Mouse (Mus musculus) kidney, postnatal 25 days (tissue): ENCODE data around the gene Ap3d1.

ENCODE experiments used
- DNase-seq, 2 experiments: peaks; one replicate each; pipeline ENCODE4 v3.0.0; 2021; ENCODE audit warnings: mixed read lengths in 2 of 2

The Ap3d1 gene

DNA sequence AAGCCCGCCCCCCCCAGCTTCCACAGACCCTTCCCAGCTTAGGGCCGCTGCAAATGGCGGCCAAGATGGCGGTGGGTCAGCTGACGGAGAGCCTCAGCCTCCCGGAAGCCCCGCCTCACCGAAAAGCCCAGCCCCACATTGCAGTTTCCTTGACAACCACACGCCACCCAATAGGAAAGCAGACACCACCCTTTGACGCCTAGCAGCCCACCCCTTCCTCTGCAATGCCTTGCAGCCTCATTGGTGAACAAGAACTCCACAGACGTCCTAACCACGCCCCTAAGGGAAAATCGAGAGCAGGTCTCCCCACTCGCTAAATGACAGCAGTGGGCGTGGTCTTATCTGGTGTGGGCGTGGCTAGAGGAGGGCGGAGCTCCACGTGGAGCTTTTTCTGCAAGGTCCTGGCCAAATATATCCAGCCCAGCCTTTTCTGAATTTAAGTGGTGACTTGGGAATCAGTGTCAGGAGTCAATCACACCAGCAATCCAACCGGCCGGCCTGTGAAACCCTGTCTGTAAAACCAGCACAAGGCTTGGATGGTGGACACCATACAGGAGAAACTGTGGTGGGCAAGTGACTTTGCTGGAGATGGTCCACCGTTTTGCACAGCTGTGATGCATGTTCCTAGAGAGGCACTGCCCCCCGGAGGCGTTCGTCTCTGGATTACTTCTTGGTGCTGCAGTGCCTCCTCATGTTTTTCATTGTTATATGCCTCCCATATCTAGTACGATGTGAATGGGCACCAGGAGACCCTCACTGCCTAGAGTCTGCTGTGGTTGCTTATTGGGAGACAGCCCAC is at the start of gene Ap3d1:
Gene Ap3d1, minus strand, starts transcription at position 85 of the 799 bp plus-strand sequence.
- peak; percentile 99 to 100 for DNase-seq

DNA sequence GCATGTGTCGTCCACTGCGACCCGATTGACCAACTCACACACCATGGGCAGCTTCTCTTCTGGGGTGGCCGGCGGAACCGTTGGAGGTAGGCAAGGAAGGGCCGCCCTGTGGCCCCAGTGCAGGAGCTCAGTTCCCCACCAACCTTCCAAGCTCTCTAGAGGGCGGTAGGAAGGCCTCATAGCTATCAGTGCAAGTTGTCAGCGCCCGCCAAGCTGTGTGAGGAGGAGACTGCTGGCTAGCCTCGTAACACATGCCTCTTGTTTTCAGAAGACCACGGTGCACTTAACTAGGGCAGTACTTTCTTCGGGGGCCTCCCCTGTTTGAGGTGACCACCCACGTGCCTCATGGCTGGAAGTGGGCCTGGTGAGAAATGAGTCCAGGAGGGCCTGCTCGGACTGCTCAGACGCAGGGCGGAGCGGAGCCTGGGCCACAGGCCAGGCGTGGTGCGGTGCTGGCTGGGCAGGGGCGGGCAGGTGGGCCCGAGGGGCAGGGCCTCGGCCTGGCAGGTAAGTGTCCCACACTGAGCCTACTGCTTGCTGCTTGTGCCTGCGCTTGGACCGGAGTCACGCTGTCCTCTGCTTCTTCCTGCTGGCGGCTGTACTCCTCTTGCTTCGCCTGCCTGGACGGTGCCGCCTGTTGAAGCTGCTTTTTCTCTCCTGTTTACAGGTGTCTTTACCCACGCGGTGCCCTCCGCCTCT is 49.6 kb upstream of the Ap3d1 start:
- DNase-seq, result no peak

DNA sequence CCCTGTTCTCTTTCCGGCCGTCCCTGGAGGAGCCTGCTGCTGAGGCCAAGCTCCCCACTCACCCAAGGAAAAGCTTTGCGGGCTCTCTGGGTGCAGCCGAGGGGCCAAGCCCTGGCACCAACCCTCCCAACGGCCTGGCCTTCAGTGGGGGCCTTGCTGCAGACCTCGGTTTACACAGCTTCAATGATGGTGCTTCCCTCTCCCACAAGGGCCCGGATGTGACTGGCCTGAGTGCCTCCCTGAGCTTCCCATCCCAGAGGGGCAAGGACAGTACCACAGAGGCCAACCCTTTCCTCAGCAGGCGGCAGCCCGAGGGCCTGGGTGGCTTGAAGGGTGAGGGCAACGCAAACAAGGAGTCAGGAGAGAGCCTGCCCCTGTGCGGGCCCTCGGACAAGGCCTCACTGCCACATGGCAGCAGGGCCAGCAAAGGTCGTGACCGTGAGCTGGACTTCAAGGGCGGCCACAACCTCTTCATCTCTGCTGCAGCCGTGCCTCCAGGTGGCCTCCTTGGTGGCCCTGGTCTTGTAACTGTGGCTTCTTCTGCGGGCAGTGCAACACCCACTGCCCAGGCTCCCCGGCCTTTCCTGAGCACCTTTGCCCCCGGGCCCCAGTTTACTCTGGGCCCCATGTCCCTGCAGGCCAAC is 48.8 kb upstream of the Ap3d1 start:
- DNase-seq, result no peak

DNA sequence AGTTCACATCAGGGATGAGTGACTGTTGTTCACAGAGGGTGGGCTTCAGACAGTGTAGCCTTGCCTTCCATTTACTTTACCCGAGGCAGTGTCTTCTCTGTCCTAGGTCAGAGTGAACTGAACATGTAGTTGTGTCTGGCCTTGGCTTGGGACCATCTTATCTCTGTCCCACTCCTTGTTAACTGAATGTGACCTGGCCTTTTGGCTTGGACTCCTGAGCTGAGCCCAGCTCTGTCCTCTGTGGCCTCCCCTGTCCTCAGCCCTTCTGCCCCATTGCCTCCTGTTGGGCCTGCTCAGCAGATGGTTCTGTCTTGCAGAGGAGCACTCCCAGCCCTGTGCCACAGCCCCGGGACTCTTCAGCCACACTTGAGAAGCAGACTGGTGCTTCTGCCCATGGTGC is 45.5 kb upstream of the Ap3d1 start:
- no peak for DNase-seq

DNA sequence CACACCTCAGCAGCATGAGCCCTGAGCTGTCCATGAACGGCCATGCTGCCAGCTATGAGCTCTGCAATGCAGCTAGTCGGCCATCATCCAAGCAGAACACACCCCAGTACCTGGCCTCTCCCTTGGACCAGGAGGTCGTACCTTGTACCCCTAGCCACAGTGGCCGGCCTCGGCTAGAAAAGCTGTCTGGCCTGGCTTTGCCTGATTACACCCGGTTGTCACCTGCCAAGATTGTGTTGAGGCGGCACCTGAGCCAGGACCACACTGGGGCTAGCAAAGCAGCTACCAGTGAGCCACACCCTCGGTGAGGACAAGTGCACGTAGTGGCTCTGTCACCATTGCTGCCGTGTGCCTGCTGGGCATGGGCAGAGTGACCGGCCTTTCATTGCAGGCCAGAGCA is 43.9 kb upstream of the Ap3d1 start:
- DNase-seq, result no peak

DNA sequence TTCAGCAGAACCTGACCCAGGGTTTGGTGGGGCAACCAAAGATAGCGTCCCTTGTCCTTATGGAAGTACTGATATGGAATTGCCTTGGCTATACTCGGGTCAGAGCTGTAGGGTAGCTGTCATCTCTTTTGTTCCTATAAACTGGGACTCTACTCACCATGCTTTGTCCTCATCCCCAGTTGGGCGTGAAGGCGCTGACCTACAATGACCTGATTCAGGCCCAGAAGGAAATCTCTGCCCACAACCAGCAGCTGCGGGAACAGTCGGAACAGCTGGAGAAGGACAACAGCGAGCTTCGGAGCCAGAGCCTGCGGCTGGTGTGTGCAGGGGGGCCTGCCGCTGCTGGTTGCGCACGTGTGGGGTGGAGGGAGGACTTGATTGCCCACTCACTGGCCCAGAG is 42.8 kb upstream of the Ap3d1 start:
- DNase-seq, result no peak

DNA sequence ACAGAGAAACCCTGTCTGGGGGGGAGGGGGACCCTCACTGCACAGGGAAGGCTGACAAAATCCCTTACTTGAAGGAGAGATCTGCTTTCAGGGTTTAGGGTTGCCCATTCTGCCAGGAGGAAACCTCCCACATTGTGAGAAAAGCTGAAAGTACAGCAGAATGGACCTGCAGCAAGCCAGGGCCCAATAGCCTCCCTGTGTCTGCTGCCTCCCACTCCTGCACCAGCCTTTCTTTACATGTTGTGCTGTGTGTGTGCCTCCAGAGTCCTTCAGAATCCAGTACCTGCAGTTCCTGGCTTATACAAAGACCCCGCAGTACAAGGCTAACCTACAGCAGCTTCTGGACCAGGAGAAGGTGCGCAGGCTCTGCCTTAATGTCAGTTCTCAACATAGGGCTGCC is 42.2 kb upstream of the Ap3d1 start:
- DNase-seq, result no peak

DNA sequence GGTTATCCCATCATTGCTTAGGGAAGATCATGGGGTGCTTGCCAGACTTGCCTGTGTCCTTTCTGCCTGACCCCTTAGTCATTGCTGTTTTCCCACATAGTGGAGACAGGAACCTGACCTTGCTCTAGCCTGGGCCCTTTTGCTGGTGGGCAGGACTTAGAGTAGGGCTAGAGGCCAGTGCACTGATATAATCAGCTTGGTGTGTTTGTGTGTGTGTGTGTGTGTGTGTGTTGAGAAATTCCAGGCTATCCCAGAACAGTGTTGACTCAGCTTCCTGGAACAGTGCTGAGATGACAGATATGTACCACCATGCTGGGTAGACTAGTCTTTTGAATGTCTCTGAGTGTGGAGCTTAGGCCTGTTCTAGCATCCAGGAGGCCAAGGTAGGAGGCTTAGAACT is 37.5 kb upstream of the Ap3d1 start:
- no peak for DNase-seq

DNA sequence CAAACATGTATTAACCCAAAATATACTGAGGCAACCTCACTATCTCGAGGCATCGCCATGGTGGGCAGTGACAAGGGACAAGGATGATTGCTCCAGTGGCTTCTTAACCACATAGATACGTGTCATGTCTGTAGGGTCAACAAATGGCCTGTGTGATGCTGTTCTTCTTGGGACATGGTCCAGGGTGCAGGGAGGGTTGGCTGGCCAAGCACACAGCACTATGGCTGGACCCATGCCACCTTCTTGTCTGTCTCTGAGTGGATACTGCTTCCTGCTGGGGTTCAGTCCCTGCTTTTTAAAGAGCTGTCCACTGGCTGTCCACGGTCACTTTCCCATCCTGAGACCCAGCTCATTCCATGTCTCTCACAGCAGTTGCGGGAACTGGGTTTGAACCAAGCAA is 35.1 kb upstream of the Ap3d1 start:
- no peak for DNase-seq

DNA sequence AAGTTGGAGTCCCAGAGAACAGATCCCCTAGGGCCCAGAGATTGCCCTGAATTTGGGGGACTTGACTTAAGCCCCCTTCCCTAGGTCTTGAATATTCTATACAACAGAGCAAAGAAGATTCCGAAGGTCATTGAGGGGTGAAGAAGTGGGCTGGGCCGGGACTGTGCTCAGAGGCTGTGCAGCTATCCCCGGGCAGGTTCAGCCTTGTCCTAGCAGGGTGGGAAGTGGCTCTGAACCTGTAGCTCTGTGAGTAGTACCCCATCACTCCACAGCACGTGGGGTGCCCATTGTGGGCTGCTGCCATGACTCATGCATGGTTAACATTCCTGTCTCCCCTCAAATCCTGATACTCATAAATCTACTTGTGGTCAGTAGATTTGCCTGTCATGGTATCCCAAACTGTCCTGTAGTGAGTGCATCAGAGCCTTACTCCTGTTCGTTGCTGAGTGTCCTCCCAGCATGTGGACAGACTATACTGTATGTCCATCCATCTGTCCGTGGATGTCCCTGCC is 34.4 kb upstream of the Ap3d1 start:
- DNase-seq, result no peak

DNA sequence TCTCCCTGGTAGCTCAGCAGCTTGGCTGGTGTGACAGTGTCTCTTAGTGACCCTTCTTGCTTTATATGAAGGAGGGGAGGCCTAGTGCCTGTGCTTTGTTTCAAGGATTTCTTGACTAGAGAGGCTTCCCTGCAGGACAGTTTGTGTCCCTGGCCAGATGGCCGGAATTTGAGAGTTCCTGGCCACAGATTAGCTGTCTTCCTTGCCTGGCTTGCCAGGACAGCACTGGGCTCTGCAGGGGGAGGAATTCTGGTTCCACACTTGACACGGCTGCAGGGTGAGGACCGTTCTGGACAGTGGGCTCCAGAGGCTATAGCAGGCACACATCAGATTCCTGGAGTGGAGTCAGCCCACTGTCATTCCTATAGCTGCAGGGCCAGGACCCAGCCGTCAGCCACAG is 33.7 kb upstream of the Ap3d1 start:
- no peak for DNase-seq

DNA sequence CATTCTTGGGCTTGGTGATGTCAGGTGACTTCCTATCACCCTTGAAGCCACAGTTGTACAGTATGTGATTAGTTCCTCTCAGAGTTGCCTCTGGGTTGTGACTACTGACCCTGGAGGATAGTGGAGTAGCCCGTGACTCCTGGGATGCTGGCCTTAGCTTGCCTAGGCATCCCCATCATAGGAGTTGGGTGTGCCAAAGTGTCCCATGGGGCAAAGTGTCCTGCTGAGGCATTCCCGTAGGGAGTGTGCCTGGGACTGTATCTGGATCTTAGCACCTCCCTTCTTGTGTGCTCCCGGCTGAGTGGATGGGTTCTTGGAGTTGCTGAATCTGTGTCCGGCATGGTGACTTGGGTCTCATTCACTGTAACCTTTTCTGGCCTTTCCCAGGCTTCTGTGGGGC is 32.9 kb upstream of the Ap3d1 start:
- no peak for DNase-seq

DNA sequence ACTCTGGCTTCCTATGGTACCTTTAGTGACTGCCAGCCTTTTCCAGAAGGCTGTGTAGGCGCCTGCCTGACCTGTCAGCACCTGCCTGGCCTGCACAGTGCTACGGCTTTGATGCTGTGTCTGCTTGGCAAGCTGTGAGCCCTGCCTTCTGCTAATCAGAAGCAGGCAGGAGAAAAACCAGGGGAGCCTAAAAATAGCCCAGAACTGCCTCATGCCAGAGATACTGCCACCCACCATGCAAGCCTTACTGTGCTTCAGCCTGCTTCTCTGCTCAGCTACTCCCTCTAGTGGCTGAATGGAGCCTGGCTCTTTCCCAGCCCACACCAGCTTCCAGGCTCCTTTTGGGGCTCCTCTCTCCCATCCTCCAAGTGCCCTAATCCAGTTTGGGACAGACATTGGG is 32.5 kb upstream of the Ap3d1 start:
- peak; percentile 80 to 82 for DNase-seq

DNA sequence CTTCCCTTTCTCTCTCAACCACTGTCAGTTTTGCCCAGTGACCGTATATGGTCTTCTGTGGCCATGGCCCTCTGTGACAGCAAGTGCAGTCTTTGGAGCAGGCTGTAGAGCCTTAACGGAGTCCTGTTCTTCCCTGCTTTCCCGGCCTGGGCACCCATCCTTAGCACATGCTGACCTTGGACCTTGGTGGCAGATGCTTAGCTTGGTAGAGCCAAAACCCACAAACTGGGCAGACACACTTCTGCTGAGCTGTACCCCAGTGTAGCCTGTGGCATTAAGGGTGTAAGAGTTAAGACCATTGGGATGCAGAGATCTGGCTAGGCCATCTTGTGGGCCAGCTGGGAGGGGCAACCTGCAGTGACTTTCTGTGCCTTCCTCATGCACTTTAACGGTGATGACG is 31.8 kb upstream of the Ap3d1 start:
- DNase-seq, result no peak

DNA sequence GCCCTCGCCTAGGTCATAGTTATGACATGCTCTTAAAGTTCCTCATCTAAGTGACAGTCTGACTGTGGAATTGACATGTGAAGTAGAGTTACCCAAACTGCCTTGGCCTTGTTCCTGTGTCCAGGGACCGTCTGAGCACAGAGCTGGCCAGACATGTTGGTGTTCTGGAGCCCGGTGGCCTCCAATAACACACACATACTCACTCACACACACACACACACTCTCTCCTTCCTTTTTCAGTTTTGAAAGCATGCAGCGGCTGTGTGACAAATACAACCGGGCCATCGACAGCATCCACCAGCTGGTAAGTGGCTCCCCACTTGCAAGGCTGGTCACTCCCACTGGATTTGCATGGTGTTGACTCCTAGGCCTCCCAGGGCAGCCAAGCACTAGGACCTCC is 26.3 kb upstream of the Ap3d1 start:
- DNase-seq, result no peak

DNA sequence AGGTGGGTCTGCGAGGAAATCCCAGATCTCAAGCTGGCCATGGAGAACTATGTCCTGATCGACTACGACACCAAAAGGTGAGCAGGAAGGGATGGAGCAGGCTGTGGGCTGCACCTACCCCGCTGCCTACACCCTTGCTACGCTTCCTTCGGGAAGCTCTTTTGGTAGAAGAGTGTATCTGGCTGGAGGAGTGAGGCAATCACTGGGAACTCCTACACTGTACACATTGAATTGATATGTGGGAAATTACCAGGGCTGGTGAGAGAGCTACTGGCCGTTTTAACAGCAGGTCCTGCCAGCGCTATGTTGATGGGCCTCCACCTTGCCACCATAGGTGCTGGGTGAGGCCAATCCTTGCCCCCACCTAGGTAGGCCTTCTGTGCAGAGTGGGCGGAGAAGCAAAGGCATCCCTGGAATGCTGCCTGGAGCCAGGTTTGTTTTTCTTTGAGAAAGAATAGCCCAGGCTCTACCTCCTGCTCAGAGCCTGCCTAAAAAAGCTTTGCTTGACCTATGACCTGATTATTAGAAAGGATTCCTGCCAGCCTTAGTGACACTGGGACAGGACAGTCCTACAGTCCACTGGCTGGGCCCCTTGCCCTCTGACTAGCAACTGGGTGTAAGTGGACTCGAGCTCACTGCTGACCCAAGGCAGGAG is 24.2 kb upstream of the Ap3d1 start:
- peak; percentile 56 to 64 for DNase-seq

DNA sequence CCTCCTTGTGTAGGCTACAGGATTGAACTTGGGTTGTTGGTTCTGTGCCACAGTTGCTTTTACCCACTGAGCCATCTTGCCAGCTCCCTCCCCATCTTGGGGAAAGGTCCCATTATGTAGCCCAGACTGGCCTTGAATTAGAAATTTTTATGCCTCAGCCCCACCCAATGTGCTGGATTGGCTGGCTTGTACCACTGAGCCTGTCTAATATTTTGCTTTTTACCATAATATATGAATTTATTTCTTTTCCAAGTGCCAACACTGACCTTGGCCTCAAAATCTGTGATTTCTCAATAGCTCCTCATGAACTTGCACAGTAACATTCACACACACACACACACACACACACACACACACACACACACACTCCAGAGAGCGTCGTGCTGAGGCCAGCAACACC is 23.7 kb upstream of the Ap3d1 start:
- DNase-seq, result no peak

DNA sequence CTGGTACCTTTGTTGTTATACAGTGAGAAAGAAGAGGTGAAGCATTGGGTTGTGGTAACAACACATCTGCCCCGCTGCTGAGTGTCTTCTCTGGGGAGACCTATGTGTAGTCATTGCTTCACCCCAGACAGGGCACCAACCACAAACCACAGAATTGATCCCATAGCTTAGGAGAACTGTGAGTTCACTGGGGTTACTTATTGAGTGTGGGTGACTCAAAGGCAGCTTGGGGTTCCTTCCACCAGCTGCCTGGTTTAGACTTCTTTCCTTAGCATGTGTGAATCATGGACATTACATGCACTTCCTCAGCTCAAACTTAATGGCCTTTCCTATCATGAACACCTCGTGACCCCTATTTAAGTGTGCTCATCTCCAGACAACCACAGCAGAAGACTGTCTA is 21.4 kb upstream of the Ap3d1 start:
- no peak for DNase-seq

DNA sequence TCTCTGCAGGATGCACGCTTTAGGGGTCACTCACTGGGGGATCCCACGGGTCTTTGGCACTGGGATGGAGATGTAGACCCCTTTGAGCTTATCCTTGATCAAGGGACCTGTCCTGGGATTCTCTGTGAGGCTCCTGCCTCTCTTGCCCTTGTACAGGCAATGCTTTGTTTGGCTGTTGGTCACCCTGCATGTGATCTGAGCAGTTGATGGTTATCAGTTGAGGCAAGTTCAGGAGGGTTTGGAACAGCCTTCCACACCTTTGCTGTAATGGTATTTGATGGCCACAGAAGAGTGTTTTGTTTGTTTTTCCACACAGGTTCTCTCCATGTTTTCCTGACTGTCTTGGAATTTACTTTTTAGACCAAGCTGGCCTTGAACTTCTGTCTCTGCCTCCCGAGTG is 19.8 kb upstream of the Ap3d1 start:
- DNase-seq, result no peak

DNA sequence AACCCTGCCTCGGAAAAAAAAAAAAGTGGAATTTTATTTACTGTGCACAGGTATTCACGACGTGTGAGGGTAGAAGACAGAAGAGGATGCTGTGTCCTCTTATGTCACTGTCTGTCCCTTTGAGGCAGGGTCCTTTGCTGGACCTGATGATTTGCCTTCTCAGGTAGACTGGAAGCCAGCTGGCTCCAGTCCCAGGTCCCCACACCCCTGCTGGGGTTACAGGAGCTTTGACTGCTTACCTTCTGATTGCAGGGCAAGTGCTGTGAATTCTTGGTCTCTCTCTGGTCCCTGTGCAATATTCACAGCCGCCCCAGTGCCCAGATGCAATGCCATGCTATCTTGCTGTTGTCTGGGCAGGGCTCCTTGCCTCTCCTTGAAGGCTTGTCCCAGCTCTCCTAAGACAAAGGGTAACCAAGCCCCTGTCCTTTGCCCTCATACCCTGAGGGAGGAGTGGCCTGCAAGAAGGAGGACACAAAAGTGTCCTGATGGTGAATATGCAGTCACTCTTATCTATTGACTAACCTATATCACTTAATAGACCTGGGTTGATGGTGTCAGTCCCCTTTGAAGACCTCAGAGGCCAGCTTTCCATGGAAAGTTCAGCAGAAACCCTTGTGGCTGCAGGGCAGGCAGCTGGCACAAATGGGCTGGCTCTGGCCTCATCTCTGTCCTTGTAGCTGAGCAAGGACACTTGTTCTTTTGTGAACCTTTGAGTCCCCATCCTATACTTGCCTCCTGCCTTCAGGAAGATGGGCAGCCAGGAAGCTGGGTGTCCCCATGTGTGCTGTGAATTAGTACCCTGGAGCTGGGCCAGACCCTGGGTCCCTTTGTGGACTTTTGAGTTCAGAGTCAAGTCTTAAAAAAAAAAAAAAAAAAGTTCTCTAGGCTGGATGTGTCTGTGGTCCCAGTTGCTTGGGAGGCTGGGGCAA is 18.8 kb upstream of the Ap3d1 start:
- DNase-seq, result peak; percentile 70 to 72

DNA sequence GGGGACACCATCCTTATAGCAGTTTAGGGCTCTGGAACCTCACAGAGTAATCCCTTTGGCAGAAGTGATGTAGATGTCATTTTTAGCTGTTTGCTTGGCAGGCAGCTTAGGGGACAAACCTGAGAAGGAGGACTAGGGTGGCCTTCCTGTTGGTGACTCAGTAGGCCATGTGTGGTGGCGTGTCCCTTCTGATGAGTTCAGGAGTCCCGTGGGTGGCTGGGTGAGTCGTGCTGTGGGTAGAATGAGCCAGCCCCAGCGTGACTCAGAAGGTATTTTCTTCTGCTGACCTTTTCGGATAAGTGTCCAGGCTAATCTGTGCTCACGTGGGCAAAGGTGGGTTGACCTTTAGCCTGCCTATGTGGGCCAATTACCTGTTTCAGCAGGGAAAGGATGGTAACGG is 16.6 kb upstream of the Ap3d1 start:
- no peak for DNase-seq

DNA sequence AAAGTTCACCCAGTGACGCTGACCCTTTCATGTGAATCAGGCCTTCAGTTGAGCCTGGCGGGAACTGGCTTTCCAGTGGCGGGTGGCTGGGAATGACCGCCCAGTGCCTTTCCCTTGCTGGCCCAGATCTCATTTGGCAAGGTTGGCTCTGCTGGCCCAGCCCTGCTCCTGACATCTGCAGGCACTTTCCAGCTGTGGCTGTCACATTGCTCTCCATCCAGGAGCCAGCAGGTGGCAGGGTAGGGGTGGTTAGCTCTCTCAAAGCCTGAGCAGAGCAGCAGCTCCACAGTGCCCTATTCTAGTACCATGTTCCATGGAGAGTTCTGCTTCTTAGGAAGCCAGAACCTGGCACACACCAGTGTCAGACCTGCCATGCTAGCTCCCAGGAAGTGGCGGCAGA is 15.7 kb upstream of the Ap3d1 start:
- DNase-seq, result peak; percentile 86 to 93
